Mouse (Mus musculus): ENCODE data around the gene Treml1. TPM values are rescaled to one million over a fixed set of nuclear protein-coding genes. Genes with fewer than 3 reads are reported as not detected.

Treml1 gene
- polyA plus RNA-seq, 1 experiment from 2014 or later, result 2.9 TPM

DNA sequence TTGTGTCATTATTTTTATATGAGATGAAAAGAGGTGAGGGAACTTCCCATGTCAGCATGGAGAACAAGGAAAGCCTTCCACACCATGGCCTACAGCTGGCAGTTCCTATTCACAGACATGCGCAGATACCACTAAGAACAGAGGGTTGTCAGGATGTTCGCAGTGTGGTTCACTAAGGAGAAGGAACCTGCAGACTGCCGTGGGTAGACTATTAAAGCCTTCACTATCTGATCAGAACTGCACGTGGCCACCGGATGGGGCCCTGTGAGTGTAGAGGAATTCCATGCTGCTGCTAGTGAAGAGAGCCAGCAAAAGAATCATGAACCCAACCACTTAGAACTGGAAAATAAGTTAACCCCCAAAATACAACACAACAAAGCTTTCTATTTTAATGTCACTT lies 29.7 kb downstream of the Treml1 start:
- H3K27me3 ChIP-seq (ENCODE audit: control insufficient read depth, insufficient read depth, low read length), result no peaks in the 10 kb centered on the region
- ATAC-seq (ENCODE audit: low FRiP score), result no peak
- no peak for DNase-seq (ENCODE audit: low spot score, missing footprints)
- H3K36me3 ChIP-seq (ENCODE audit: control insufficient read depth, insufficient read depth, low read length), result peaks cover 30% of the 10 kb centered on the region; the same call in 1 of the 2 replicates
- no peak overlapping the region for H3K4me3 ChIP-seq (ENCODE audit: low read depth, low read length)
- no peaks in the 10 kb centered on the region for H3K4me1 ChIP-seq (ENCODE audit: control insufficient read depth, insufficient read depth, low read length)
- H3K4me2 ChIP-seq, result no peak overlapping the region
- H3K9ac ChIP-seq (ENCODE audit: low read length), result no peak overlapping the region
- 96% methylated on average over 5 of the region's 5 CpGs for WGBS
- no peaks in the 10 kb centered on the region for H3K9me3 ChIP-seq (ENCODE audit: control insufficient read depth, low read length)
- no peak overlapping the region for H3K27ac ChIP-seq (ENCODE audit: low read depth, low read length)

DNA sequence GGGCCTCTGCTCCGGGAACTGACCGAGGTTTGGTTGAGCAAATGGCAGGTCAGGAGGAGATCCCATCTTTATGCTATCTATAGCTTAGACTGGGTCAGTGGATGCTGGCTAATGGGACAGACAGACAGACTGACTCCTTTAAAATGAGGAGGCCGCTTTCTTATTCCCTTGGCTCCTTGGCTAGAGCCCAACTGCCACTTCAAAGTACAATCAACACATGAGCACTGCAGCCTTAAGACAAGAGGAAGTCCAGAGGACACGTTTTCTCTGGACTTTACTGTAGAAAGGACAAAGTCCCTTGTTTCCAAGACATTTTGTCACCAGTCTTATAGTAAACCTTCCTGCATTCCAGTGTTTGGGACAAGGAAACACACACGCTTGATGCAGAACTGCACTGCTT lies 31.7 kb downstream of the Treml1 start:
- Histone ChIP-seq H3K9me3 (ENCODE audit: control insufficient read depth, low read length) (no peaks in the 10 kb centered on the region), H3K36me3 (ENCODE audit: control insufficient read depth, insufficient read depth, low read length) (peaks cover 38% of the 10 kb centered on the region; the same call in 1 of the 2 replicates), H3K27me3 (ENCODE audit: control insufficient read depth, insufficient read depth, low read length) (no peaks in the 10 kb centered on the region), H3K4me1 (ENCODE audit: control insufficient read depth, insufficient read depth, low read length) (no peaks in the 10 kb centered on the region), H3K9ac (ENCODE audit: low read length) (no peak overlapping the region), H3K4me2 (no peak overlapping the region), H3K4me3 (ENCODE audit: low read depth, low read length) (no peak overlapping the region), H3K27ac (ENCODE audit: low read depth, low read length) (no peak overlapping the region)
- 93% methylated on average over 5 of the region's 5 CpGs for WGBS
- DNase-seq (ENCODE audit: low spot score, missing footprints), result no peak
- no peak for ATAC-seq (ENCODE audit: low FRiP score)

DNA sequence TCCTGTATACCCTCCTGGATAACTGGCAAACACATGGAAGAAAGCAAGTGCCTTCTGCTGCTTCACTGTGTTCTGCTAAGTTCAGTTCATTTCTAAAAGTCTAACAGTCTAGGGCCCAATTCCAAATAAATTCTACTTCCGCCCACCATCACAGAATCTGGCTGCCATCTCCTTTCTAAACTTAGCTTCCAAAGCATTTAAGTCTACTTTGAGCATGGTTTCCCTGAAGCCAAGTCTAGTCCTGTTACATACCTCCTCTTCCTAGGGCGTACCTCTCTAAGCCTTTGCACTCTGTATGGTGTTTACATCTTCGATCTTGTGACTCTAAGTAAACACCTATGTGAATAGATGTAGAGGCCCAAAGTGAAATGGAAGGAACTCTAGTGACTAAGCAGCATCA lies 32.9 kb downstream of the Treml1 start:
- no peak for DNase-seq (ENCODE audit: low spot score, missing footprints)
- Histone ChIP-seq H3K27ac (ENCODE audit: low read depth, low read length) (no peak overlapping the region), H3K4me1 (ENCODE audit: control insufficient read depth, insufficient read depth, low read length) (no peaks in the 10 kb centered on the region), H3K4me2 (no peak overlapping the region), H3K9me3 (ENCODE audit: control insufficient read depth, low read length) (no peaks in the 10 kb centered on the region), H3K36me3 (ENCODE audit: control insufficient read depth, insufficient read depth, low read length) (peaks cover 34% of the 10 kb centered on the region; the same call in 1 of the 2 replicates), H3K27me3 (ENCODE audit: control insufficient read depth, insufficient read depth, low read length) (no peaks in the 10 kb centered on the region), H3K4me3 (ENCODE audit: low read depth, low read length) (no peak overlapping the region), H3K9ac (ENCODE audit: low read length) (no peak overlapping the region)
- WGBS, result 96% methylated on average over 3 of the region's 3 CpGs
- no peak for ATAC-seq (ENCODE audit: low FRiP score)

DNA sequence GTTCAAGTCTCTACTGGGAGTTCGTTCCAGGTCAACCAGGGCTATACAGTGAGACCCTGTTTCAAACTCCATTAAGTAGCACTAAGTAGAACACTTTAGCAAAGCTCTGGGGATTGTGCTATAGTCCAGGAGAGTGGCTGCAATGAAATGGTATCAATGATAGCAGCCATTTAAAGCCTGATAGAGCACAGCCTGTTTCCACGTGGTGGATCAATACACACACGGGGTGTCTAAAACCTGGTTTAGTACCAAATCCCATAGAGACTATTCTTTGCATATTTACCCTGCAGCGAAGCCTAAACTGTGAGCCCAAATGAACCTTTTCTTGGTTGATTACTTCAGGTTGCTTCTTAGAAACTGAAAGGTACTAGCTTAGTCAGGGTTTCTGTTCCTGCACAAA lies 42.0 kb downstream of the Treml1 start:
- Histone ChIP-seq H3K36me3 (ENCODE audit: control insufficient read depth, insufficient read depth, low read length) (peaks cover 6% of the 10 kb centered on the region), H3K4me2 (no peak overlapping the region), H3K27ac (ENCODE audit: low read depth, low read length) (no peak overlapping the region), H3K9ac (ENCODE audit: low read length) (no peak overlapping the region), H3K9me3 (ENCODE audit: control insufficient read depth, low read length) (no peaks in the 10 kb centered on the region), H3K27me3 (ENCODE audit: control insufficient read depth, insufficient read depth, low read length) (no peaks in the 10 kb centered on the region), H3K4me3 (ENCODE audit: low read depth, low read length) (no peak overlapping the region), H3K4me1 (ENCODE audit: control insufficient read depth, insufficient read depth, low read length) (no peaks in the 10 kb centered on the region)
- ATAC-seq (ENCODE audit: low FRiP score) (no peak), DNase-seq (ENCODE audit: low spot score, missing footprints) (no peak)
- 86% methylated on average over 4 of the region's 4 CpGs for whole genome bisulfite sequencing

DNA sequence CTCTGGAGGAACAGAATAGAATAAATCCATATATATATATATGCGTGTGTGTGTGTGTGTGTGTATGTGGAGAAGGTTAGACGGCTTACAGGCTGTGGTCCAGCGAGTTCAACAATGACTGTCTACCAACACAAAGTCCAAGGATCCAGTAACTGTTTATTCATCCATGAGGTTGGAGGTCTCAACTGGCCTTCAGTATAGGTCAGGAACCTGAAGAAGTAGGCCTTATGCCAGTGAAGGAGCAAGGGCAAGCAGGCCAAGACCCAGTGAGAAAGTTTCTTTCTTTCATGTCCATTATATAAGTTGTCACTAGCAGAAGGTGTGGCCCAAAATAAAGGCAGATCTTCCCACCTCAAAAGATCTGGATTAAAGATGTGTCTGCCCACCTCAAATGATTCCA lies 43.0 kb downstream of the Treml1 start:
- no peak for DNase-seq (ENCODE audit: low spot score, missing footprints)
- H3K27ac ChIP-seq (ENCODE audit: low read depth, low read length), result no peak overlapping the region
- no peak overlapping the region for H3K4me2 ChIP-seq
- no peak overlapping the region for H3K9ac ChIP-seq (ENCODE audit: low read length)
- 88% methylated on average over 3 of the region's 3 CpGs for WGBS
- no peak for ATAC-seq (ENCODE audit: low FRiP score)
- H3K27me3 ChIP-seq (ENCODE audit: control insufficient read depth, insufficient read depth, low read length), result no peaks in the 10 kb centered on the region
- no peak overlapping the region for H3K4me3 ChIP-seq (ENCODE audit: low read depth, low read length)
- peaks cover 8% of the 10 kb centered on the region for H3K4me1 ChIP-seq (ENCODE audit: control insufficient read depth, insufficient read depth, low read length)
- peaks cover 6% of the 10 kb centered on the region for H3K36me3 ChIP-seq (ENCODE audit: control insufficient read depth, insufficient read depth, low read length)
- H3K9me3 ChIP-seq (ENCODE audit: control insufficient read depth, low read length), result no peaks in the 10 kb centered on the region

DNA sequence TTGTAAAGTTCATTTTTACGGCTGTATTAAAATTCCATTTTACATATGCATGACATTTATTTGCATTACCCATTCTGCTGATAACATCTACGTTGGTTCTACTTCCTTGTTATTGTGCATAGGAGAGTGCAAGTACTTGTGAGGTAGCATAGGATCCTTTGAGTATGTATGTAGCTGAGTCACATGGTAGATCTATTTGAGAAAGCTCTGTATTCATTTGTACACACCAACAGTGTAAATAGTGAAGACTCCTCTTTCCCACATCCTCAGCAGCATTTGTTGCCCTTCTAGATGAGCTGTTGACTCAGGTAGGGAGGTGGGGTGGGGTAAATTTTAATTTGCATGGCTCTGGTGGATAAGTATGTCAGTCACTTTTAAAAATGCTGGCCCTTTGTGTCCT lies 44.1 kb downstream of the Treml1 start:
- peaks cover 13% of the 10 kb centered on the region for H3K4me1 ChIP-seq (ENCODE audit: control insufficient read depth, insufficient read depth, low read length)
- no peak overlapping the region for H3K4me2 ChIP-seq
- no peak for DNase-seq (ENCODE audit: low spot score, missing footprints)
- WGBS, result 95% methylated on average over 2 of the region's 2 CpGs
- no peak overlapping the region for H3K27ac ChIP-seq (ENCODE audit: low read depth, low read length)
- no peaks in the 10 kb centered on the region for H3K9me3 ChIP-seq (ENCODE audit: control insufficient read depth, low read length)
- H3K4me3 ChIP-seq (ENCODE audit: low read depth, low read length), result no peak overlapping the region
- H3K27me3 ChIP-seq (ENCODE audit: control insufficient read depth, insufficient read depth, low read length), result no peaks in the 10 kb centered on the region
- H3K9ac ChIP-seq (ENCODE audit: low read length), result no peak overlapping the region
- ATAC-seq (ENCODE audit: low FRiP score), result no peak
- peaks cover 6% of the 10 kb centered on the region for H3K36me3 ChIP-seq (ENCODE audit: control insufficient read depth, insufficient read depth, low read length)

DNA sequence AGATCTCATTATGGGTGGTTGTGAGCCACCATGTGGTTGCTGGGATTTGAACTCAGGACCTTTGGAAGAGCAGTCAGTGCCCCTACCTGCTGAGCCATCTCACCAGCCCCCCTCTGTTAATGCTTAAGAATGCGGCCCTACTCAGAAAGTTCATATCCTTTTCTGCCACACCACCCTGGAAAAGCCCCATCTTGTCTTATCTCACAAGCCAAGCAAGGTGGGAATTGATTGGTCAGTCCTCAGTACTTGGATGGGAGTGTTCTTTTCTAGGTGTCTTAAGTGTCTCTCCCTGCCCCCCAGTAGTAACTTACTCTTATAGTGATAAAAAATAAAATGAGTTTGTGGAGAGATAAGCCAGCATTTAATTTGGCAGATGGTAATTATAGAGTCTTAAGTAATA lies 45.0 kb downstream of the Treml1 start:
- Histone ChIP-seq H3K4me1 (ENCODE audit: control insufficient read depth, insufficient read depth, low read length) (peaks cover 13% of the 10 kb centered on the region), H3K4me2 (no peak overlapping the region), H3K9me3 (ENCODE audit: control insufficient read depth, low read length) (no peaks in the 10 kb centered on the region), H3K4me3 (ENCODE audit: low read depth, low read length) (no peak overlapping the region), H3K9ac (ENCODE audit: low read length) (no peak overlapping the region), H3K36me3 (ENCODE audit: control insufficient read depth, insufficient read depth, low read length) (peaks cover 3% of the 10 kb centered on the region), H3K27me3 (ENCODE audit: control insufficient read depth, insufficient read depth, low read length) (no peaks in the 10 kb centered on the region), H3K27ac (ENCODE audit: low read depth, low read length) (no peak overlapping the region)
- ATAC-seq (ENCODE audit: low FRiP score) (no peak), DNase-seq (ENCODE audit: low spot score, missing footprints) (no peak)
- 78% methylated on average over 1 of the region's 1 CpGs for WGBS

DNA sequence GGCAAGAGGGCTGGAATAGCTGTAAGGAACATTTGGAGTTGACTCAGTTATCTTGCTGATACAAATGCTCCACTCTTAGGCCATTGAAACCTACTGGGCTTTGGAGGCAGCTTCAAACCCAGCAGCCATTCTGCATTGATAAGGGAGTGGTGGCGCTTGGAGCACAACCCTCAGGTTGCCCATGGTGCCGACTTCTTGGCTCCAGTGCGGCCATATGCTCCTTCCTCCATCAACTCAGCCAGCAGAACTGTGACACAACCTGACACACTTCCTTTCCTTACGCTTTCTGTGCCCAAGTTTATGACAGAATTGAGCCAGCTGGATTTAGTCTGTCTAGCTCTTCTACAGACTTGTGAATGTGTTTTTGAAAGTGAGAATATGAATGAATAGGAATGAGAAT lies 47.4 kb downstream of the Treml1 start:
- H3K9ac ChIP-seq (ENCODE audit: low read length), result peak overlapping the region; percentile 99
- H3K4me3 ChIP-seq (ENCODE audit: low read depth, low read length), result no peak overlapping the region

DNA sequence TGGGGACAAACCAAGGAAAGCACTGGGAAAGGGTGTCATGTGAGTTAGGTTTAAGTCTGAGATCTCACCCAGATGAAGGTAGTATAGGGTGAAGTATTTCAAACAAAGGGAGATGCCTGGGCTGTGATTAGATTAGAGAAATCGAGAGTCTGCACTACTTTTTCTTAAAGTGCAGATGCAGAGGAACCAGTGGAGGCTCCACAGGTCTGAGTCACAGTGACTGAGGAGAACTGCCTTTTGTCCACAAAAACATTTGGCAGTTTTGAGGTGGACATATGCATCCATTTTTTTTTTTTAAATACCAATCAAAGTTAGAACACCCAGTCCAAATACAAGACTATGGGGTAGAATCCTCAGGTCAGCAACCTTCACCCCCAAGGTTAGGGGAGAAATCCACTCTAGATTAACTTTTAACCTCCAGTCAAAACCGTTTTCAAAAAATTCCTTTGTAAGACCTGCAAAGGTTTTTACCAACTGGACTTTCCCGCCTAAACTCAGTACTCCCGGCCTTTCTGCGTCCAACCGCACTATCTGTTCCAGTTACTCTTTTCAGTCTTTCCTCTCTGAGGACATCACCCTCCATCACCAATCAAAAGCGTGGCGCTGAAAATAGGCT lies 48.3 kb downstream of the Treml1 start:
- WGBS, result 20% methylated on average over 8 of the region's 8 CpGs
- H3K4me3 ChIP-seq (ENCODE audit: low read depth, low read length), result peak overlapping the region; percentile 91
- ATAC-seq (ENCODE audit: low FRiP score), result no peak
- peaks cover 21% of the 10 kb centered on the region for H3K4me1 ChIP-seq (ENCODE audit: control insufficient read depth, insufficient read depth, low read length)
- H3K36me3 ChIP-seq (ENCODE audit: control insufficient read depth, insufficient read depth, low read length), result no peaks in the 10 kb centered on the region
- H3K27ac ChIP-seq (ENCODE audit: low read depth, low read length), result peak overlapping the region; percentile 100
- no peaks in the 10 kb centered on the region for H3K27me3 ChIP-seq (ENCODE audit: control insufficient read depth, insufficient read depth, low read length)
- no peaks in the 10 kb centered on the region for H3K9me3 ChIP-seq (ENCODE audit: control insufficient read depth, low read length)
- peak overlapping the region; percentile 66 for H3K4me2 ChIP-seq
- peak; percentile 81 for DNase-seq (ENCODE audit: low spot score, missing footprints)
- peak overlapping the region; percentile 99 for H3K9ac ChIP-seq (ENCODE audit: low read length)

More for the DNA sequence above, 47.4 kb downstream of the Treml1 start:
- peaks cover 21% of the 10 kb centered on the region for H3K4me1 ChIP-seq (ENCODE audit: control insufficient read depth, insufficient read depth, low read length)
- 93% methylated on average over 4 of the region's 4 CpGs for WGBS
- ATAC-seq (ENCODE audit: low FRiP score), result no peak
- H3K9me3 ChIP-seq (ENCODE audit: control insufficient read depth, low read length), result no peaks in the 10 kb centered on the region
- H3K27me3 ChIP-seq (ENCODE audit: control insufficient read depth, insufficient read depth, low read length), result no peaks in the 10 kb centered on the region
- no peaks in the 10 kb centered on the region for H3K36me3 ChIP-seq (ENCODE audit: control insufficient read depth, insufficient read depth, low read length)
- H3K27ac ChIP-seq (ENCODE audit: low read depth, low read length), result no peak overlapping the region
- H3K4me2 ChIP-seq, result peak overlapping the region; percentile 66
- no peak for DNase-seq (ENCODE audit: low spot score, missing footprints)
